Mouse (Mus musculus) naive thymus-derived CD4-positive, alpha-beta T cell, adult 5 months (primary cell): ENCODE data around the gene Gm11032. TPM values are rescaled to one million over a fixed set of nuclear protein-coding genes. Genes with fewer than 3 reads are reported as not detected.

Experiments
- polyA plus RNA-seq: library from polyadenylated mRNA; unstranded; fragments of 100-300 nt; shearing (Covaris generic); gene quantifications from one replicate; pipeline ENCODE4 v1.2.1, GENCODE M21; 2017

Gm11032 gene
- not detected for polyA plus RNA-seq

DNA sequence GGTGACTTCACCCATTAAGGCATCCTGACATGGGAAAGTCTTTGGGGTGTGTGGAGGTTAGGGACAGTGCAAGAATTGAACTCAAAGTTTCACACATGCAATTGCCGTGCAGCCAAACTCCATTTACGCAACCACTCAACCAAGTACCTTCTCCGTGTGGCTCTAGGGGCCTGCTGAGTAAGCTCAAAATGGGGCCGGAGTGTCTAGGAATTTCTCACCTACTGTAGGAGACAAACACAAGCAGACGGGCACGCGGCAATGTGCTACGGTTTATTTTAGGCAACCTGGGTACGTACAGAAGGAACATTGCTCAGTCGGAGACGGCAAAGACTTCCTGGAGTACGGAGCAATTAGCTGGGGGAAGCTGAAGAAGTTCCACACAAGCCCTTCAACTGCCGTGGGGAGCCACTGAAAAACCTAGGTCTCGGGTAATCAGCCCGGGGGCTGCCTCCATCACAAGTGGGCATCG lies at the start of gene Gm11032:
Gene Gm11032, plus strand, starts transcription at position 51 of the 469 bp plus-strand sequence.

DNA sequence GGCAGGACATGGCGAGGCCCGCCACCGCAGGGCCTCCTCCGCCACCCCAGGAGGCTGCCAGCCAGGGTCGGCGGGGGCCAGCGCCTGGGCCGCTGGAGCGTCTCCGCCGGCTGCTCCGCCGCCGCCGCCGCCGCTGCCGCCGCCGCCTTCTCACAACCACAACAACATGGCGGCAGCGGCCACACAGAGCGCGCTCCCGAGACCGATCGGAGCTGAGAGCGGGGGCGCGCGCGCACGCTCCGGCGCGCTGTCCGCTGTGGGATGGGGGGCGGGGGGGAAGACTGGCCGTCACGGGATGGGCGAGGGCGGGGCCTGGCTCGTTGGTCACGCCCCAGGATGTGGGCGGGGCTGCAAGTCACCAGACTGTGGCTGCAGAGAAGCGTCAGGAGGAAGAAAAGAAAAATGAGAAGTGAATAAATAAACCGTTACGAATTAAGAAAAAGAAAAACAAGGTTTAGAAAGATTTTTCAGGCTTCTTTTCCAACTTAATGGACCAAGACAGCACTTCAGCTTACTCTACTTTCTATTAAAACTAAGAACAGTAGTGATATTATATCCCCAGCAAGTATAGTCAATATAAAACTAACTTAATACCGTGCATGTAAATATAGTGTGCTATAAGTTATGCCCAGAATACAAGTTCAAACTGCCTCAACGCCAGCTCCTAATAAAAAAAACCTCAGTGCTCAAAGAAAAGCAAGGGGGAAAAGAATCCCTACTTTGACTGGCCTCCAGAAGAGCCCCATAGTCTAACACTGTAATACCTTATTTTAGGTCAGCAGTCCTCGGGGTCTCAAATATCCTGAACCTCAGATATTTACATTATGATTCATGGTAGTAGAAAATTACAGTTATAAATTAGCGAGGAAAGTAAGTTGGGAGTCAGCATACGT lies 25.0 kb upstream of the Gm11032 start, which contains the start of gene Mtmr3:
Gene Mtmr3, minus strand, starts transcription at position 256 of the 893 bp plus-strand sequence.

DNA sequence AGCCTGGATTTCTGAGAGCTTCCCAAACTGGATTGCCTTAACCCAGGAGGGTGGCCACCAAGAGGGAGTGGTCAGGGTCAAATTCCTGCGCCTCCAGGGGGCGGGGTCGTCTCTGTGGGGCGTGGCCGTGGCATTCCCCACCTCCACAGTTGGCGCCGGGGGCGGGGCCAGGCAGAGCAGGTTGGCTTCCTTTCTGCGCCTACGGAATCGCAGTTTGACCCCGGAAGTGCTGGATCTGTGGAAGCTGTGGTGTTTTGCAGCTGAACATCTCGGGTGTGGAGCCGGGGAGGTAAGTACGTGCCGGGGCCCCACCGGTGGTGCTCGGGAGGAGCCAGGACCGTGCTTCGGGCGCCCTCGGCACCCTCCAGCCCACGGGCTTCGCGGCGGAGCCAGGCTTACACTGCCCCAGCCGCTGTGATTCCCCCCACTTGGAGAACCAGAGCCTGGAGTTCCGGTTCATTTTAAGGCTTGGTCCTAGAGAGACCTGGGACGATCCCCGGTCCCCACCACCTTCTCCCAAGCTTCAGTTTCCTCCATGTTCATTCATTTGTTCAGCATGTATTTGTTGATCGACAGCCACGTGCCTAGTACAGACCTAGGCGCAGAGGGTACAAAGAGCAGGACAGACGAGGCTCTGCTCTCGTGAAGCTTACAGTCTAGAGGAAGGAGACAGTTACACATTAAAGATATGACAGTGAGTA lies 17.8 kb downstream of the Gm11032 start, which contains the start of gene Ascc2:
Gene Ascc2, plus strand, starts transcription at position 214 of the 701 bp plus-strand sequence.

Other genes starting within 250 kb of the Gm11032 start
- 0.88 TPM for gene Hormad2, start 179.0 kb upstream of the Gm11032 start, polyA plus RNA-seq
- gene Mtmr3, start 25.2 kb upstream of the Gm11032 start, polyA plus RNA-seq: 112 TPM
- 40.4 TPM for gene Ascc2, start 17.7 kb downstream of the Gm11032 start, polyA plus RNA-seq
- gene Uqcr10, start 84.3 kb downstream of the Gm11032 start, polyA plus RNA-seq: 278 TPM
- gene Zmat5, start 84.6 kb downstream of the Gm11032 start, polyA plus RNA-seq: 48.2 TPM
- gene Cabp7, start 126.7 kb downstream of the Gm11032 start, polyA plus RNA-seq: not detected
- 32.5 TPM for gene Nf2, start 229.5 kb downstream of the Gm11032 start, polyA plus RNA-seq